Mouse (Mus musculus) cerebellum, adult 2 months (tissue): ENCODE results near the gene Nbea. TPM values are rescaled to one million over a fixed set of nuclear protein-coding genes. Genes with fewer than 3 reads are reported as not detected.
A peak's percentile ranks its signal among the peaks of the same experiment; 100 is the strongest.

Experiments used
- DNase-seq, 2 experiments: peaks; one replicate each; pipeline ENCODE4 v3.0.0; 2021
- H3K27ac ChIP-seq: fragments of 200-500 bp; 2 replicates; pipeline ENCODE4 v1.5.1; 2012; ENCODE audit warnings: low read length, control low read depth, inconsistent platforms; ENCODE audit not compliant: insufficient read depth
- H3K27me3 ChIP-seq: fragments of 200-500 bp; 2 replicates; pipeline ENCODE4 v1.6.1; 2012; ENCODE audit warnings: inconsistent platforms, mild to moderate bottlenecking, low read length, moderate library complexity; ENCODE audit not compliant: control insufficient read depth, insufficient read depth
- H3K4me1 ChIP-seq: fragments of 200-500 bp; 2 replicates; pipeline ENCODE4 v1.6.1; 2011; ENCODE audit warnings: low read length; ENCODE audit not compliant: control insufficient read depth, insufficient read depth
- H3K4me3 ChIP-seq: fragments of 200-500 bp; replicated peaks from 2 replicates; pipeline ENCODE3; 2011; ENCODE audit warnings: mild to moderate bottlenecking, low read depth, low read length, control low read depth; ENCODE audit not compliant: insufficient read depth
- CTCF ChIP-seq: fragments of 200-500 bp; IDR thresholded peaks from 2 replicates; pipeline ENCODE4 v1.5.1; 2011; ENCODE audit warnings: low read depth, mild to moderate bottlenecking, control low read depth, low read length, moderate library complexity, borderline replicate concordance; ENCODE audit not compliant: insufficient read depth
- POLR2A ChIP-seq: fragments of 200-500 bp; IDR thresholded peaks from 2 replicates; pipeline ENCODE4 v1.6.1; 2011; ENCODE audit warnings: low read length, control low read depth, borderline replicate concordance; ENCODE audit not compliant: insufficient read depth
- WGBS: fragments of 180-500 bp; shearing (Covaris S2); methylation state at CpG from one replicate; pipeline ENCODE4 v1.1.7; 2018; 5-methylcytosine and 5-hydroxymethylcytosine counted together
- polyA plus RNA-seq: library from polyadenylated mRNA; depleted of rRNA; stranded (reverse); fragments of >200 nt; gene quantifications from 2 replicates; pipeline ENCODE4 v1.2.3, GENCODE M21; 2012

The Nbea gene
- polyA plus RNA-seq, 1 experiment: 109 TPM

- H3K4me1 ChIP-seq: peaks cover 5% of the 10 kb centered on the region
- no peak overlapping the region for H3K27ac ChIP-seq
- 80% methylated on average over 7 of the region's 7 CpGs for WGBS
- DNase-seq: no peak
- TF ChIP-seq CTCF (no peak), POLR2A (no peak)
- no peak overlapping the region for H3K4me3 ChIP-seq
- H3K27me3 ChIP-seq: no peaks in the 10 kb centered on the region
Observed at GRCm38 (mm10) chr3:55674185-55674584, 509.3 kb downstream of the Nbea start.

GRCm38 (mm10) chr3:55667048-55667447 lies 516.5 kb downstream of the Nbea start:
- no peaks in the 10 kb centered on the region for H3K27me3 ChIP-seq
- 73% methylated on average over 6 of the region's 6 CpGs for WGBS
- H3K4me3 ChIP-seq: no peak overlapping the region
- H3K4me1 ChIP-seq: no peaks in the 10 kb centered on the region
- TF ChIP-seq POLR2A (no peak), CTCF (no peak)
- H3K27ac ChIP-seq: no peak overlapping the region
- no peak for DNase-seq

DNA sequence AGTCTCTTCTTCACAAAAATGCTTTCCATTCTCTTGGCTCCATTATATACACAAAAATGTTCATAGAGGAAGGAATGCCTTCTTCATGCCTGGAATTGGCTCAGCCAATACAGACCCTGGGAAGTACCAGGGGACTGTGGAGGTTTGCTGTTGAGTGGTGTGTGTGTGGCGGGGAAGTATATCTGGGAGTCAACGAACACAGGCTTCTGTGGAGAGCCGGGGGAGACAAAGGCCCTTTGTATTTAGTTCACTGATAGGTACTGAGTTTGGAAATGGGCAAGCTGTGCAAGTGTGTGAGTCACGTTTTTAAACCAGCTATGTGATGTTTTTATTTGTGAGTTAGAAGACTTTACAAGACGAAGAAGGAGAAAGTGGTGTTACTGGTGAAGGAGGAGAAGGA lies 517.6 kb downstream of the Nbea start:
- no peak for DNase-seq
- H3K27ac ChIP-seq: no peak overlapping the region
- no peak for TF ChIP-seq POLR2A
- no peak for TF ChIP-seq CTCF

GRCm38 (mm10) chr3:55664713-55665112 lies 518.8 kb downstream of the Nbea start:
- TF ChIP-seq CTCF (no peak), POLR2A (no peak)
- DNase-seq: no peak
- WGBS: 73% methylated on average over 3 of the region's 3 CpGs
- no peaks in the 10 kb centered on the region for H3K4me1 ChIP-seq
- no peak overlapping the region for H3K27ac ChIP-seq
- H3K27me3 ChIP-seq: no peaks in the 10 kb centered on the region
- H3K4me3 ChIP-seq: no peak overlapping the region

More for the DNA sequence above, 517.6 kb downstream of the Nbea start:
- WGBS: 59% methylated on average over 5 of the region's 5 CpGs
- Histone ChIP-seq H3K4me1 (no peaks in the 10 kb centered on the region), H3K27me3 (no peaks in the 10 kb centered on the region), H3K4me3 (no peak overlapping the region)

- 74% methylated on average over 7 of the region's 9 CpGs for WGBS
Observed at GRCm38 (mm10) chr3:55661678-55662445, 521.6 kb downstream of the Nbea start.

DNA sequence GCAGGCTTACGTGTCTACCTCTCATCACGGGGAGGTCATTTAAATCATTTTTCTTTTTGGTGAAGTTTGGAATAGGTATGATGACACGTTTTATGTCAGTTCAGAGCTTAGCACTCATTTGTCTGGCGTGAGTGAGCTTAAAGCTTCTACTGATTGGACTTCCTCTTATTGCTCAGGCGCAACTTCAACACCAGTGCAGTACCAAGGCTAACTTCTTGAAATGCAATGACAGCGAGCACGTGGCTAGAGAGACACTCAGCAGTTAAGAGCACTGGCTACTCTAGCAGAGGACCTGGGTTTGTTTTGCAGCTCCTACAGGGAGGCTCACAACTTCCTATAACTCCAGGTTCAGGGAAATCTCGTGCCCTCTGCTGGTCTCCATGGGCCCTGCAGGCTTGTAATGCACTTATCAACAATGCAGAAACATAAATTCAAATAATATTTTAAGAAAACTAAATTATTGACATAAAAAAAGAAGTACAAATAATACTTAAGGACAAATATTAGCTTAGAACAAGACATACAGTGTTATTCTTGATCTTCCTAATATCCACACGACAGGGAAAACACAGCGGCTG lies 523.2 kb downstream of the Nbea start:
- Histone ChIP-seq H3K27ac (no peak overlapping the region), H3K4me1 (no peaks in the 10 kb centered on the region), H3K27me3 (no peaks in the 10 kb centered on the region), H3K4me3 (no peak overlapping the region)
- TF ChIP-seq POLR2A (no peak), CTCF (peak; percentile 25; the same call in 1 of the 2 replicates)
- no peak for DNase-seq
- WGBS: 94% methylated on average over 10 of the region's 10 CpGs

More at GRCm38 (mm10) chr3:55661678-55662445, 521.6 kb downstream of the Nbea start:
- no peak for DNase-seq
- Histone ChIP-seq H3K4me1 (no peaks in the 10 kb centered on the region), H3K4me3 (no peak overlapping the region), H3K27me3 (no peaks in the 10 kb centered on the region), H3K27ac (no peak overlapping the region)
- TF ChIP-seq POLR2A: no peak
- TF ChIP-seq CTCF: no peak

GRCm38 (mm10) chr3:55659558-55660215 lies 523.8 kb downstream of the Nbea start:
- H3K4me3 ChIP-seq: no peak overlapping the region
- no peak overlapping the region for H3K27ac ChIP-seq
- no peak for TF ChIP-seq POLR2A
- no peaks in the 10 kb centered on the region for H3K4me1 ChIP-seq
- DNase-seq: no peak
- 68% methylated on average over 7 of the region's 7 CpGs for WGBS
- no peaks in the 10 kb centered on the region for H3K27me3 ChIP-seq
